Mouse (Mus musculus) hindbrain, embryonic 13.5 days (tissue): ENCODE data around the gene Hdac11. TPM values are rescaled to one million over a fixed set of nuclear protein-coding genes. Genes with fewer than 3 reads are reported as not detected.

Experiments
- ATAC-seq: fragments of 200-750 bp; cut with Nextera tagmentation; 2 replicates; pipeline ENCODE4 v1.8.0; 2017; ENCODE audit warnings: moderate TSS enrichment; ENCODE audit not compliant: low FRiP score
- H3K27ac ChIP-seq: fragments of 300-500 bp; sonication (generic); 2 replicates; pipeline ENCODE4 v1.5.1; 2015; ENCODE audit warnings: inconsistent platforms, mild to moderate bottlenecking, moderate library complexity
- H3K27me3 ChIP-seq: fragments of 300-500 bp; sonication (generic); 2 replicates; pipeline ENCODE4 v1.6.1; 2015; ENCODE audit warnings: mild to moderate bottlenecking, inconsistent platforms
- H3K36me3 ChIP-seq: fragments of 300-500 bp; sonication (generic); 2 replicates; pipeline ENCODE4 v1.6.1; 2015; ENCODE audit warnings: mild to moderate bottlenecking, inconsistent platforms
- H3K4me1 ChIP-seq: fragments of 300-500 bp; sonication (generic); replicated peaks from 2 replicates; pipeline ENCODE4 v1.6.1; 2015; ENCODE audit warnings: inconsistent platforms
- H3K4me2 ChIP-seq: fragments of 300-500 bp; sonication (generic); 2 replicates; pipeline ENCODE4 v1.6.1; 2015; ENCODE audit warnings: inconsistent platforms, mild to moderate bottlenecking, moderate library complexity
- H3K4me3 ChIP-seq: fragments of 300-500 bp; sonication (generic); 2 replicates; pipeline ENCODE4 v1.5.1; 2015; ENCODE audit warnings: mild to moderate bottlenecking, inconsistent platforms
- H3K9ac ChIP-seq: fragments of 300-500 bp; sonication (generic); 2 replicates; pipeline ENCODE4 v1.6.1; 2015; ENCODE audit warnings: mild to moderate bottlenecking, inconsistent platforms
- H3K9me3 ChIP-seq: fragments of 300-500 bp; sonication (generic); 2 replicates; pipeline ENCODE4 v1.6.1; 2016; ENCODE audit warnings: inconsistent platforms
- WGBS: fragments of 180-500 bp; shearing (Covaris S2); methylation state at CpG from one replicate; pipeline ENCODE4 v1.1.7; 2015; 5-methylcytosine and 5-hydroxymethylcytosine counted together
- polyA plus RNA-seq: library from polyadenylated mRNA; unstranded; fragments of >200 nt; fragmentation: Nextera tagmentation; extraction: Ambion mirVana; gene quantifications from 2 replicates; pipeline ENCODE4 v1.2.1, GENCODE M21; 2015

The Hdac11 gene
- polyA plus RNA-seq, 1 experiment from 2014 or later = 34.2 TPM

DNA sequence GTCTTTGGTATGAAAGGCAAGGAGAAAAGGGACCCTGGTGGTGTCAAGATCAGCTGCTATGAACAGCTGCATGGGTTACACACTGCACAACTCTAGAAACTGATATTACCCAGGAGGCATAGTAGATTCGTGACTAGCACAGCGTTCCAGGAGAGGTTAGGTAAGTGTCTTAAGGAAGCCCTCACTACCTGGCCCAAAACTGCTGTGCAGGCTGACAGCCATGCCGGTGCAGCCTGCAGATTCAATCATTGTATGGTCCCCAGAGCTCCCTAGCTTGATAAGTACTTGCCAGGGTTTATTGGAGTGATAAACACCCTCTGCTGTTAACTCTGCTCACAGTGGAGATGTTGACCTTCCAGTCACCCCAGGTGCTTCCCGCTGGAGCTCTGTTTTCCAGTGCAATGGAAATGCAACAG lies 25.6 kb downstream of the Hdac11 start:
- 0 out of 2 replicates have a peak, but pooled peaks cover 15% of the 10 kb centered on the region for H3K4me1 ChIP-seq
- 88% methylated on average over 4 of the region's 4 CpGs for WGBS
- no peak overlapping the region for H3K9ac ChIP-seq
- H3K36me3 ChIP-seq = no peaks in the 10 kb centered on the region
- no peak overlapping the region for H3K4me2 ChIP-seq
- H3K4me3 ChIP-seq = no peak overlapping the region
- ATAC-seq = no peak
- no peaks in the 10 kb centered on the region for H3K9me3 ChIP-seq
- no peak overlapping the region for H3K27ac ChIP-seq
- H3K27me3 ChIP-seq = no peaks in the 10 kb centered on the region

DNA sequence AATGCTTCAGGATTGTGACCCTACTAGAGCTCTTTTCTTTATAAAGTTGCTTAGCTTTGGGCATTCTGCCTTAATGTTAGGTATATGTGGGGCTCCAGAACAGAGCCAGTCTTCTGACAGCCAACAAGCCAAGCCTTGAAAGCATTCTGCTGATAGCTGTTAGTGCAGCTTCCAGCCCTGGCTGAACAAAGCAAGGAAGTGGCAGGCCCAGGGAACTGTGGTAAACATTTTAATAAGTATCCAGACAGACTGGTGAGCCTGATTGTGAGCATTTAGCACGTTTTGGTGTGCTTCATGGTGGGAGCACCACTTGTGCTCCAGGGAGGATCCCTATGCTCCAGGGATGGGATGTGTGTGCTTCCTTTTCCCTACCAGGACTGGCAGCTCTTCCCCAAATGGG lies 26.6 kb downstream of the Hdac11 start:
- 48% methylated on average over 1 of the region's 1 CpGs for whole genome bisulfite sequencing
- ATAC-seq = no peak
- Histone ChIP-seq H3K9ac (no peak overlapping the region), H3K4me1 (peaks cover 15% of the 10 kb centered on the region; the same call in 1 of the 2 replicates), H3K27me3 (no peaks in the 10 kb centered on the region), H3K27ac (no peak overlapping the region), H3K4me3 (no peak overlapping the region), H3K36me3 (no peaks in the 10 kb centered on the region), H3K4me2 (no peak overlapping the region), H3K9me3 (no peaks in the 10 kb centered on the region)

DNA sequence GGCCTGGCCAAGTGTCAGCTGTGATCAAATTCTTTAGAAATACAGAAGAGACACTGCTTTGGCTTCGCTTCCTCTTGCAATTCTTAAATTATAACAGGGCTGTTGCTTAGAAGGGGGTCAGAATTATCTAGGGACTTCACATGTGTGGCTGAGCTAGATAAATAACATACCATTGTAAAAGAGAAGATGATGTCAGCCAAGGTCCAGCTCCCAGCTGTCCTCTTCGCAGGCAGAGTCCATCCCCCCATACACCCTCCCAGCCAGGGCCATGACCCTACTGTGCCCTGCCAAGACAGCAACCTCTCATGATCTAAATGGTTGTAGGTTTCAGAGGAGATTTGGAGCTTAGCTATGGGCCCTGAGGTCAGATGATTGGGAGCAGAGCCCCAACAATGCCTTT lies 27.5 kb downstream of the Hdac11 start:
- H3K4me3 ChIP-seq = no peak overlapping the region
- no peak overlapping the region for H3K27ac ChIP-seq
- no peaks in the 10 kb centered on the region for H3K27me3 ChIP-seq
- peaks cover 15% of the 10 kb centered on the region; the same call in 1 of the 2 replicates for H3K4me1 ChIP-seq
- 67% methylated on average over 2 of the region's 2 CpGs for WGBS
- ATAC-seq = no peak
- no peaks in the 10 kb centered on the region for H3K36me3 ChIP-seq
- H3K9me3 ChIP-seq = no peaks in the 10 kb centered on the region
- H3K4me2 ChIP-seq = no peak overlapping the region
- H3K9ac ChIP-seq = no peak overlapping the region

DNA sequence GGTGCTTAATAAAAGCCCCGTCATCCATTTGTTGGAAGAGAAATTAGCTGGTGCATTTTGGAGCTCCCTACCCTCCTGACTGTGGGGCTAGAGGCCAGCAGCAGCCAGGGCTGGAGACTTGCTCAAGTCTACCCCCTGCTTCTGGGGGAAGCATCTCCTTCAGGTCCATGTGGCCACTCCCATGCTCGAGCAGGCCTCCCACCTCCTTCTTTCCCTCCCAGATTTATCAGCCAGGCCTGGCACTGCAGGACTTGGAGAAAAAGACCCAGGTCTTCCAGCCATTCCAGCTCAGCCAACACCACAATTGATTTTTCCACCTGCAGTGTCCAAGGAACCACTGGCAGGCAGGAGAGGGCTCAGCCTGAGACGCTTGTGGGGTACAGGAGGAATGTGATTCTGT lies 28.3 kb downstream of the Hdac11 start:
- no peaks in the 10 kb centered on the region for H3K9me3 ChIP-seq
- peaks cover 15% of the 10 kb centered on the region; the same call in 1 of the 2 replicates for H3K4me1 ChIP-seq
- no peak for ATAC-seq
- H3K4me2 ChIP-seq = no peak overlapping the region
- H3K27me3 ChIP-seq = no peaks in the 10 kb centered on the region
- no peaks in the 10 kb centered on the region for H3K36me3 ChIP-seq
- no peak overlapping the region for H3K27ac ChIP-seq
- no peak overlapping the region for H3K9ac ChIP-seq
- no peak overlapping the region for H3K4me3 ChIP-seq
- 74% methylated on average over 3 of the region's 3 CpGs for WGBS

DNA sequence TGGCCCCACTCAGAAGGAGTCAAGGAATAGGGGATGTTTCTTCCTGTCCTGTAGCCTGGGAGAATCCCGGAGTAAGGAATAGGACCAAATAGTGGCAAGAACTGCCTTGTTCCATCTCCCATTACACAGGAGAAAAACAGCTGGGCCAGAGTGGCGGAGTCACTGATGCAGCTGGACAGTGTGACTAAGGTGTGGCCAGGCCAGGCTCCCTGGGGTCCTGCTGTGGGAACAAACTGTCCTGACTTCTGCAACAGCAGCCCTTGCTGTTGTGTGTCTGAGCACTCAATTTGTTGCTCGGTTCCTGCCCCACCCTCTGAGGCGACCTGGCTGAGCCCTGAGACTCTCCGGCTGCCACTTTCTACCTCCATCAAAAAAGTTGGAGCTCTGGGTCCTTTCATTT lies 29.0 kb downstream of the Hdac11 start:
- no peak overlapping the region for H3K4me3 ChIP-seq
- no peak overlapping the region for H3K9ac ChIP-seq
- H3K27ac ChIP-seq = no peak overlapping the region
- H3K27me3 ChIP-seq = no peaks in the 10 kb centered on the region
- H3K9me3 ChIP-seq = no peaks in the 10 kb centered on the region
- 95% methylated on average over 5 of the region's 5 CpGs for WGBS
- no peak for ATAC-seq
- no peak overlapping the region for H3K4me2 ChIP-seq
- H3K4me1 ChIP-seq = peaks cover 11% of the 10 kb centered on the region; the same call in 1 of the 2 replicates
- H3K36me3 ChIP-seq = no peaks in the 10 kb centered on the region

DNA sequence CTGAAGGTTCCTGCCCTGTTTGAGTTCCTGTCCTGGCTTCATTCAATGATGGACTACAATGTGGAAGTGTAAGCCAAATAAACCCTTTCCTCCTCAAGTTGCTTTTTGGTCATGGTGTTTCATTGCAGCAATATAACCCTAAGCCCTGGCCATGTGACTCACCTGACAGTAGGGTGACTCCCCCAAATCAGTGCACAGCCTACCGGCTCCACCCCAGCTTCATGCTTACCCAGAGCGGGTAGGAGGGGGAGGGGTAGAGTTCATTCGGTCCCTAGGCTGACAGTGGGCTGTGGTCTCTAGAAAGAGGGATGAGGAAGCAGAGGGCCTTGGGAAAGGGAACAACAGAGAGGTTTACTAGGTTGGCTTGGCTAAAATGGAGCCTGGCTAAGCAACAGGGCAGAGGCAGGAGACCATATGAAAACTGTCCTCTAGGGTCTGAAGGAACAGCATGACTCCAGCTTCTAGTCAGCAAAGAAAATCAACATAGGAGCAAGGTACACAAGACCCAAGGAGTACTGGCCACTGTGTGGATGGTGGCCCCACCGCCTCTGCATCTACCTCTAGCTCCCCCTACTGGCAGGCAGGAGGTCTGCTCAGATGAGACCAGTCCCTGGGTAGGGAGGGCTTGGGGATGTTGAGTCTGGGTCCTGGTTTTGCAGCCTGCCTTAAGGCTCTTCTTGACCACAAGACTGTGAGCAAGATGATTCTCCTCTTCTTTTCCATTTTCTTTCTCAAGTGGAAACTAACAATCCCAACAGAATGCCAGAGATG lies 29.9 kb downstream of the Hdac11 start:
- no peaks in the 10 kb centered on the region for H3K36me3 ChIP-seq
- no peaks in the 10 kb centered on the region for H3K27me3 ChIP-seq
- 57% methylated on average over 4 of the region's 4 CpGs for WGBS
- H3K4me2 ChIP-seq = no peak overlapping the region
- no peak overlapping the region for H3K9ac ChIP-seq
- H3K4me1 ChIP-seq = peaks cover 4% of the 10 kb centered on the region; the same call in 1 of the 2 replicates
- no peak overlapping the region for H3K4me3 ChIP-seq
- no peaks in the 10 kb centered on the region for H3K9me3 ChIP-seq
- no peak overlapping the region for H3K27ac ChIP-seq
- no peak for ATAC-seq

DNA sequence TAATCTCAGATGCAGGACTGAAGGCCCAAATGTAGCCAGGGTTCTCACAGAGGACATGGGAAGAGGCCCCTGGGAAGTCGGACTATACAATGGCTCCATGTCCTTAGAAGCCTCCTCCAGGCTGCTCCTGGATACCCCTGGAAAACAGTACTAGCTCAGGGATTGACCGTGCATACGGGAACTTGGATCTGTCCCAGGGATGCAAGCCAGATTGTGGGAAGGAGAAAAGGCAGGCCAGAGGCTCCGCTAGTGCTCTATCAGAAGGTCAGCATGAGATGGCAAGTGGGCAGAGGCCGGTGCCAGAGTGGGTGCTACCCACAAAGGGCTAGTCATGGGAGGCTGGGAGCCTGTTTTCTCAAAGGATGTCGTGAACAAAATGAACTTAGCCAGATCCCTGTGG lies 30.5 kb downstream of the Hdac11 start:
- no peaks in the 10 kb centered on the region for H3K36me3 ChIP-seq
- H3K9ac ChIP-seq = no peak overlapping the region
- H3K4me2 ChIP-seq = no peak overlapping the region
- H3K27me3 ChIP-seq = no peaks in the 10 kb centered on the region
- no peak overlapping the region for H3K27ac ChIP-seq
- peaks cover 3% of the 10 kb centered on the region; the same call in 1 of the 2 replicates for H3K4me1 ChIP-seq
- H3K4me3 ChIP-seq = no peak overlapping the region
- H3K9me3 ChIP-seq = no peaks in the 10 kb centered on the region
- no peak for ATAC-seq
- WGBS = 70% methylated on average over 6 of the region's 6 CpGs

DNA sequence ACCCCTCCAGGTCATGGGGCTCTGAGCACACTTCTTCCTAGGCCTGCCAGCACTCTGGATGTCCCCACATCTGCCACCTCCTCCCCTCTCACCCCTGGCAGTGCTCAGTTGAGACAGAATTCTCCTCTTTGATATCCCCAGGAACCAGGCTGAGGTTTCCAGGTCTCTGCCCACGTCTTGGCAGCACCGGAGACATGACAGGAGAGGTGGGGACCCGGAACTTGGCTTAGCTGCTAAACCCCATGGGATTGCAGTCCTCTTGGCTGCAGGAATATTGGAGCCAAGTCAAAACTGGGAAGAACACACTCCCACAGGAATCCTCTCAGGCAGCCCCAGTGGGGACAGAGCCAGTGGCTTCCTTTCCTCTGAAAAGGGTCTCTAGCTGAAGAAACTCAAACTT lies 31.4 kb downstream of the Hdac11 start:
- H3K4me2 ChIP-seq = no peak overlapping the region
- no peaks in the 10 kb centered on the region; the same call in 1 of the 2 replicates for H3K4me1 ChIP-seq
- ATAC-seq = no peak
- no peaks in the 10 kb centered on the region for H3K9me3 ChIP-seq
- 71% methylated on average over 3 of the region's 3 CpGs for WGBS
- H3K27ac ChIP-seq = no peak overlapping the region
- no peak overlapping the region for H3K4me3 ChIP-seq
- no peaks in the 10 kb centered on the region for H3K27me3 ChIP-seq
- H3K36me3 ChIP-seq = no peaks in the 10 kb centered on the region
- no peak overlapping the region for H3K9ac ChIP-seq

DNA sequence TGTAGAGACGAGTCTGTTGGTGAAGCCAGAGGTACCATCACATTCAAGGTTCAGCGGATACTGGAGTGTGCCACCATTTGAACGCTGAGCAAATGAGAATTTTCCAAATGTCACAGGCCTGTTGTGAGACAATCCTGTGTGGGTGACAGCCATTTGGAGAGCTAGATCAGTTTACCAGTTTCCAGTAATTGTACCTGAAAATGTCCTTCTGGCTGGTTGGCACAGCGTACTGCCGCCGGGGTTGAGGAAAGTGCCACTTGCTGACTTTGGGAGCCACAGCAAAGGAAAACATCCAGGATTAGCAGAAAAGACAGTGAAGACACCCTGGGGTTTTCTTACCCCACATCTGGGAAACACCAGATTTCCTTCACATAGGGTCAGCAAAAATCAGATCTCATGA lies 33.5 kb downstream of the Hdac11 start:
- Histone ChIP-seq H3K4me3 (no peak overlapping the region), H3K4me1 (no peaks in the 10 kb centered on the region; the same call in 1 of the 2 replicates), H3K9me3 (no peaks in the 10 kb centered on the region), H3K4me2 (no peak overlapping the region), H3K27ac (no peak overlapping the region), H3K9ac (no peak overlapping the region), H3K36me3 (no peaks in the 10 kb centered on the region), H3K27me3 (no peaks in the 10 kb centered on the region)
- ATAC-seq = no peak
- 86% methylated on average over 6 of the region's 6 CpGs for WGBS

DNA sequence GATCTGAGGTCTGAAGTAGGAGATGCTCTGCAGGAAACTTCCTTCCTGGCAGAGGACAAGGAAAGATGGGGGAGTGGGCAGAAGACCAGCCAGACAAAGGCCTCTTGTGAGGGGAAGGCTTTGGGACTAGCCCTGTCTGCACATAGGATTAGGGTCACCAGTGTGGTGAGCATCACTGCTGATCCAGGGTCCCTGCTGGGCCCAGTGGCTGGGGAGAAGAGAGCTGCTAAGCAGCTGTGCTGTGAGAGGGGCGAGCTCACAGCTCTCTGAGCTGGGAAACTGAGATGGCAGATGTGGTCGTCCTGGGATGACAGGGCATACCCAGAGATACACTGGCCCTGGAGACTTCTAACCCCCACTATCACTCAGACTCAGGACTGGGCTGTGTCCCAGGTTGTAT lies 35.0 kb downstream of the Hdac11 start:
- Histone ChIP-seq H3K27me3 (no peaks in the 10 kb centered on the region), H3K4me1 (no peaks in the 10 kb centered on the region; the same call in 1 of the 2 replicates), H3K9ac (no peak overlapping the region), H3K36me3 (no peaks in the 10 kb centered on the region), H3K27ac (no peak overlapping the region), H3K4me2 (no peak overlapping the region), H3K9me3 (no peaks in the 10 kb centered on the region), H3K4me3 (no peak overlapping the region)
- no peak for ATAC-seq
- 58% methylated on average over 2 of the region's 2 CpGs for WGBS

DNA sequence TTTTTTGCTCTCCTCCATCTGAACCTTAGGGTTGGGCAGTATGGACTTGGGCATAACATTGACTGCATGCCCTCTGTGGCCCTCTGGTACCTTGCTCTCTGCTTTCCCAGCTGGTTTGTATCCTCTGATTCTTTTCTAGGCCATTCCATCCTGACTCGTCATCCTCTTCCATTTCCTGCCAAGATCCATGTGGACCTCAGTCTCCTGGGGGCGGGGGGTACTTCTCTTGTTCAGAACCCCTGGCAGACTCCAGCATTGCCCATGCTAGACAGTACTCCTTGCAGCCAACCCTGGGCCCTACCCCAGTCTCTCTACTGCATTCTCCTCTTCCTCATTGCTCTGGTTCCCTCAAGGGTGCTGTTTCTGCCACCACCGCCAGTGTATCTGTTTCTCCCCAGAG lies 36.0 kb downstream of the Hdac11 start:
- Histone ChIP-seq H3K4me3 (no peak overlapping the region), H3K27me3 (no peaks in the 10 kb centered on the region), H3K4me2 (no peak overlapping the region), H3K9ac (no peak overlapping the region), H3K27ac (no peak overlapping the region), H3K36me3 (no peaks in the 10 kb centered on the region), H3K4me1 (no peaks in the 10 kb centered on the region; the same call in 1 of the 2 replicates), H3K9me3 (no peaks in the 10 kb centered on the region)
- WGBS = 86% methylated on average over 3 of the region's 3 CpGs
- no peak for ATAC-seq

DNA sequence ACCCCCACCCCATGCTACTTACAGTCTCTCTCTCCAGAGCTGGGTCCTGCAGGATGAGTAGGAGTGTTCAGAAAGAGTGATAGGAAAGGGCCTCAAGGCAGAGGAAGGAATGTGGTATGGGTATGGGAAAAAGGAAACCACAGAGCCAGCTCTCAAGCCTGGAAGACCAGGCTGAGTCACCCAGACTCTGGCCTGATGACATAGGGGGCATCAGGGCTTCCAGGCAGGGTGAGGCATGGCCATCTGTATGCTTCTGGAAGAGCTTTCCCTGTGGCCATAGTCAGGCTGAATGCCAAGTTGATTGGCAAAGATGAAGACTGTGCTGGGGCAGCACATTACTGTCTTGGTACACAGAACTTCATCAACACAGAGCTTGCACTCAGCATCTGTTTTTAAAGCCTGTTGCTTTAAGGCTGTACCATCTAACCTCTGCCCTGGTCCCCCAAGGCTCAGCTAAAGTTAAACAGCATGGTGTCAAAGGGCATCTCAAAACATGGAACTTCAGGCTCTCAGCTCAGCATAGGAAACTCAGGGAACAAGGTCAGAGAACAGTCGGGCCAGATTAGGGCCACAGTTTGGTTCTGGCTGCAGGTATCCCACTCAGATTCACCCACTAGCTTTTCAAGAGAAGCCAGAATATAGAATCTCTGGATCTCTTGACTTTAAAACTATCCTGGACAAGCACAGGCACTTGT lies 36.5 kb downstream of the Hdac11 start:
- Histone ChIP-seq H3K27me3 (0 out of 2 replicates have a peak, but pooled peaks cover 2% of the 10 kb centered on the region), H3K9me3 (no peaks in the 10 kb centered on the region), H3K9ac (no peak overlapping the region), H3K4me1 (no peaks in the 10 kb centered on the region), H3K36me3 (no peaks in the 10 kb centered on the region), H3K27ac (no peak overlapping the region), H3K4me2 (no peak overlapping the region), H3K4me3 (no peak overlapping the region)
- WGBS = 77% methylated on average over 1 of the region's 1 CpGs
- no peak for ATAC-seq
